Mouse (Mus musculus): ENCODE data around the gene Hmgxb4.

Hmgxb4 gene

DNA sequence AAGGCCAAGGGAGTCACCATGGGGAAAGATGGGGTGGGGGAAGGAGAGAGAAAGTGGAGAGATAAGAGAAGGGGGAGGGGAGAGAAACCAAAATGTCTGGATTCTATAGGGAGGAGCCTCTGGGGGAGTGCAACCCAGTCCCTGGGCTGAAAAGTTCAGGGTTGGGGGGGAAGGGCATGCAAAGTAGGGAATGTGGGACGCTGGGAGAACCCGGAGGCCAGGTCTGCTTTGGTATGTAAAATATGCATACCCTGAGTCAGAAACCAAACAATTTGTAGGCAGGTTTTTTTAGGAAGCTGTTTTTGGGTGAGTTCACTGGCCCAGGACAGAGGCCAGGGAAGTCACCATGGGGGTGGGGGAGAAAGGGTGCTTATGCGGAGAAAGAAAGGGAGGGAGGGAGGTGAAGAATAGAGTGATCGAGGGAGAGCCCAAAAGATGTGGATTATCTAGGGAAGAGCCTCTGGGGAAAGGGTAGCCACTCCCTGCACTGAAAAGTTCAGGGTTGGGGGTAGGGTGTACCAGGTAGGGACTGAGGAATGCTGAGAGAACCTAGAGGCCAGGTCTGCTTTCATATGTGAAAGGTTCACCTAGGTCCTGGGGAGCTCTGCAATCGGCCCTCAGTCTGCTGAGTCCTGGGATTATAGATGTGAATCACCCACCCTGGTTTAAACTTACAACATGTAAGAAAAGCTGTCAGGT, 25.3 kb downstream of the Hmgxb4 start:
- no peak for DNase-seq (ENCODE audit: low spot score in 2 of 2)

DNA sequence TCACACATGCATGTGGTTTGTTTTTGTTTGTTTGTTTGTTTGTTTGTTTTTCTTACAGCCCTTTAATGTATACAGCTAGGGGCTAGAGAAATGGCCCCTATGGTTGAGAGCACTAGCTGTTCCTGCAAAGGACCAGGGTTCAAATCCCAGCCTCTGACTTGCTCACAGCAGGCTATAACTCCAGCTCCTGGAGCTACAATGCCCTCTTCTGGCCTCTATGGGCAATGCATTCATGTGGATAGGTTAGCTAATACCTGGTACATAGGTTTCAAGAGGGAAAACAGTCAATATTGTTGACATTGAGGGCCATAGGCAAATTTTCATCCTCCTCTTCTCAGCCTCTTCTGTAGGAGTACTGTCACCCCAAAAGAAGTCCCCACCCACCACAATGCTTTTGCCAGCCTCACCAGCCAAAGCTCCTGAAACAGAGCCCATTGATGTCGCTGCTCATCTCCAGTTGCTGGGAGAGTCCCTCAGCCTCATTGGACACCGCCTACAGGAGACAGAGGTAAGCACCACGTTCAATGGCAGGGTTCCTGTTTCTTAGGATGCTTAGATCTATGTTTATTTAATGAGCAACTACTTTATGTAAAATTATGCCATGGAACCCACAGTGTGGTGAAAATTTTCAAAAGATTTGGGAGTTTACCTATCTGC, 30.6 kb downstream of the Hmgxb4 start:
- no peak for DNase-seq (ENCODE audit: low spot score in 2 of 2)

DNA sequence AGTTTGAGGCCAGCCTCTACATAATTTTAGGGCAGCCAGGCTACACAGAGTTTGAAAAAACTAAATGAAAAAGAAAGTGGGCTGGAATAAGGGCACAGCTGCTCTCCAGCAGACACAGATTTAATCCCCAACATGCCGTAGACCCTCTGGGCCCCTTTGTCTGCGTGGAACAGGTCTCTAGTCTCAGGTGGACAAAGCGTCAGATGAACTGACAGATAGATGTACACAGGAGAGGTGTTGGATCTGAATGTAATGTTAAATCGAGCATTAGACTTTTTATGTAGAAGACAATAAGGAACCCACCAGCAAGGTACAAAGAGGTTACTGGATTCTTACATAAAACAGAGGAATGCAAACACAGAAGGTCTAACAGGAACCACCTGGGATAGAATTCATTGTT, 32.7 kb downstream of the Hmgxb4 start:
- DNase-seq (ENCODE audit: low spot score in 2 of 2): no peak

DNA sequence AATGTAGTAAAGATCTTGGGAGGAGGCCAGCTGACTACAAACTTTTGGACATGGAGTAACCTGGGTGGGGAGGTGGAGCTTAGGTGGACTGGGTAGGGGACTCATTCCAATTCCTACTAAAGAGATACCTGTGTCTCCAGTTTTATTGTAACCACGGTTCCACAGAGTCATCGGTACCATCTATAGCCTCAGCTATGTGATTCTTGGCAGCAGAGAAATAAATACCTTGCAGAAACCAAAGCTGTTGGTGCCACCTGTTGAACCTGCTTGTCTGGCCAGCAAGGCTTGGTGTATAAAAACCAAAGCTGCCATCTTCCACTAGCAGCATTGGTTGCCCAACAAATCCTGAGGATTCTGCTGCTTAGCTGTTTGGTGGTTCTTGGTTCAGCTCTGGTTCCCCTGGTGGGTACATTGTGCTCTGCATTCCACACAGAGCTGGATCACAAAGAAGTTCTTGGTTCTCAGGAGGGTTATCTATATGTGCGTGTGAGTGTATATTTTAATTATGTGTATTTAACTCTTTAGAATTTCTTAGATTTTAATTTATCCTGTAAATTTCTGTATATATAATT, 37.4 kb downstream of the Hmgxb4 start:
- no peak for DNase-seq (ENCODE audit: low spot score in 2 of 2)

DNA sequence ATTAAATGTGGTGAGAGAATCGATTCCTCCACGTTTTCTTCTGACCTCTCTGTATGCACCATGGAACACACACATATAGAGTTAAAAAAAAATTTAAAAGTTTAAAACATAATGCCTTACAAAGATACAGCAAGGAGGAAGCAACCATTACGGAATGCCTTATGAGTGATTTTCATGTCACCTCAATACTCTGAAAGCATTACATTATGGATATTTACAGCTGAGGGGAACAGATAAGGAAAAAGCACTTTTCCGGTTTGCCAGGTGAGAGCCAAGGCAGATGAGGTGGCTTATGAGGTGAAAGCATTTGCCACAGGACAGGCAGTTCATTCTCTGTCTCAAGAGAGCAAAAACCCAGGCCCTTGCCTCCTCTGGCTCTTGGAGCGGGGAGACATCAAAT, 39.8 kb downstream of the Hmgxb4 start:
- no peak for DNase-seq (ENCODE audit: low spot score in 2 of 2)

DNA sequence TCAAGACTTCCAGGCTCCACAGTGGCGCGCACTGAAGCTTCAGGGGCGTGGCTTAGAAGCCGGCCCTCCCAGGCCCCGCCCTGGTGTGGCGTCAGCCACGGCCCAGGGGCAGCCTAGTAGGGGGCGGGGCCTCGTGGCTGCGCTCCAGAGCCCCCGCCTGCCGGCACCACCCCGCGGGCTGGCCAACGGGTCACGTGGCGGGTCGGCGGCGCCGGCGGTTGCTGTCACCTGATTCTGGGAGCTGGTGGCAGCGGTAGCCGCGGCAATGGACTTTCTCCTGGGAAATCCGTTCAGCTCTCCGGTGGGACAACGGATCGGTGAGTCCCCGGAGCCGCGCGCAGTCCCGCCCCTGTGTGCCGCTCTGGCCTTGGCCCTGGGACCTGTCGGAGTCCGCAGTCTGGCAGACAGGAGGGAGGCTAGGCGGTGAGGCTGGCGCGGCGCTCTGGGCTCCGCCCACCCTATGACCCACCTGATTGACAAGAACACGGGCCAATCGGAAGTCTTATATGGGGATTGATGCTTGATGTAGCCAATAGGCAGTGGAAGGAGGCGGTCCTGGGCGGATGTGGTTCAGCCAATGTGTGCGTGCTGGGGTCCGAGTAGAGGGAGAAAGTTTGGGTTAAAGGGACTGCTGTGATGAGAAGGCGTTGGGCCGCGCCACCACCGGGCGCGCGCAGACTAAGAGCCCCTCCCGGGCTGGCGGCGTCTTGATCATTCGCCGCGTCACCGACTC, 40.5 kb downstream of the Hmgxb4 start, which contains the start of gene Tom1:
Gene Tom1, plus strand, starts transcription at position 195 of the 733 bp plus-strand sequence.
- DNase-seq (ENCODE audit: low spot score in 2 of 2): peak; percentile 99 to 100

DNA sequence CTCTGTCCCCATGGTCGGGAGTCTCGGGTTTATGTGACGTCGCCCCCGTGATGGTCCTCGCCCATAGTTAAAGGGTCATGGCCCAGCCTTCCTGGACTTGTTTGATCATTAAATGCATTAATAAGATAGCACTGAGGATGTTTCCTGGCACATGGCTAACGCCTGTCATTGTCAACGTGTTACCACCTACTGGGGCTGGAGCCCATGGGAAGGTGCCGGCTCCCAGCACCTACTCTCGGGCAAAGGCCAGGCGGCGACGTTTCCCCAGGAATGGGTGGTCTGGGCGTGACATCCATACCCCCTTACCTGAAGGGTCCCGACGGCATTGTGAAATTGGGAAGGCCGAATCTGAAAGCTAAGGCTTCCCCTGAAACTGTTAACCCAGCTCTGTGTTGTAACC, 41.1 kb downstream of the Hmgxb4 start:
- no peak for DNase-seq (ENCODE audit: low spot score in 2 of 2)

DNA sequence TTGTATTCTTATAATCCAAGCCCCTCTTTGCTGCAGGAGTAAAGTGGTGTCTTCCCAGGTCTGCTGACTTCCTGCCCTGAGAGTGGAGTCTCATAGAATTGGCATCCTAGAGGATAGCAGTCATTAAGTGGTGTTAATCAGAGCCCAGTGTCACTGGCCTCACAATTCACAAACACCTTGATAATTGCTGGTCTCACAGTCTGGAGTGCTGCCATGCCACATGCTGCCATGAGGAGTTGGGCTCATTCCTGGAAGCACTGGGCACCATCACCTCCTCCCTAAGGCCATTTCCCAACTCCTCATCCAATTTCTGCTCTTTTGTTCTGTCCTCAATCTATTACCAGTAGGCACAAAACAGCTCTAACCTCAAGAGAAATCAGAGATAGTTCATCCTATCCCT, 42.5 kb downstream of the Hmgxb4 start:
- peak; percentile 38 to 56 for DNase-seq (ENCODE audit: low spot score in 2 of 2)

DNA sequence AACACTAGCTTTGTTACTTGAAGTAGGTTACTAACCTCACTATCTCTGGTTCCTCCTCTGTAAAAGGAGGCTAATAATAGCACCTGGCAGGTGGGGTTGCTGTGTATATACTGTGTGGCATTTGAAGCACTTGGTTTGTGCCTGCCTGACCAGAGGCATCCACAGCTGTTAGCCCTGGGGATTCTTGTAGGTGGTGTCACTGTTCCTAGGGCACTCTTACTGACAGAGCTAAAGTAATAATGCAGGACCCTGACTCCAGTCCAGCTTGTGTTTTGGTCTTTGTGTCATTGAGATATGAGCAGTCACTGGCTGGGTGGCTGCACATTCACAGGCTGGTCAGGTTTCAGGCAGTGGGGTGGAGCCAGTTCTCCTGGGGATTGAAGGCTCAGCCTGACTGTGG, 45.3 kb downstream of the Hmgxb4 start:
- peak; percentile 63 to 69 for DNase-seq (ENCODE audit: low spot score in 2 of 2)

DNA sequence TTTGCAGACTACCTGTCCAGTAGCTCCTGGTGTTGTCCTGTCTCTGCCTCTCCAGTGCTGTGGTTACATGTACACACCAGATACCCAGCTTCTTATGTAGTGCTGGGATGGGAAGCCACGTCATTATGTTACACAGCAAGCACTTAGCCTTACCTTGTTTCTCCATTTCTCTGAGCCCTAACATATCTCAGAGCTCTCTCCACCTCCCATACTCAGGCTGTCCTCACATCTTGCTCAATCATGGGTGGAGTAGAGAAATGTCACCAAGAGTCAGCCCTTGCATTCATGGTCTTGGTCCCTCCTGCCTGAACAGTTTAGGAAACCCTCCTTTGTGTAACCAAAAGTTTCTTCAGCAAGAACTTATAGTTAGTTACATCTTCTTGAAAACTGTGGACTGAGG, 46.6 kb downstream of the Hmgxb4 start:
- DNase-seq (ENCODE audit: low spot score in 2 of 2): no peak

DNA sequence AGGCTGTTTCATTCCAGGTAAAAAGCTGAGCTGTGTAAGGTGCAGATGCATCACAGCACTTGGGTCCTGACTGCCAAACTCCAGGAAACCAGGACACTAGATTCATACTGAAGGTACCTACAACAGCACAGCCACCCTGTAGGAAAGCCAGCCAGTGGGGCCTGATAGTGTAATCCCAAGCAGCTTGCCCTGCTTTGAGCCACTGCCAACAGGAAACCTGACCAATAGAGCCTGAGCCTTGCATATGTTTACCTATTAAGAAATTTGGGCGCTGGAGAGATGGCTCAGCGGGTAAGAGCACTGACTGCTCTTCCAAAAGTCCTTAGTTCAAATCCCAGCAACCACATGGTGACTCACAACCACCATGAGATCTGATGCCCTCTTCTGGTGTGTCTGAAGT, 49.0 kb downstream of the Hmgxb4 start:
- no peak for DNase-seq (ENCODE audit: low spot score in 2 of 2)

DNA sequence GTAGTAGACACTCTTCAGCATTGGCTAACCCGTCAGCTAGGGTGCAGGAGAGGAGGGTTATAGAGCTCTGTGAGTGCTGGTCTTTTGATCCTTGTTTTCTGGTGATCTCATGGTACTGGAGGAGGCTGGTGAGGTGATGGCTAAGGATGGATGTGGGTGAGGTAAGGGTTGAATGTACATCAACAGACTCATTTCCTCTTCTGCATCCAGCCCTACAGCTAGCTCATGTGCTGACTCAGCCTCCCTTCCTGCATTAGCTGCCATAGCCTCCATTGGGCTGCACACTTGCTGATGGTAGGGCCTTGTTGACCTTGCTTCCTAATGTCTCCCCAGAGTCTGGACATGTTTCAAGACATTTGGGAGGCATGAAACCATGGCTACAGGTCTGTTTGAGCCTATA, 49.8 kb downstream of the Hmgxb4 start:
- DNase-seq (ENCODE audit: low spot score in 2 of 2): no peak

DNA sequence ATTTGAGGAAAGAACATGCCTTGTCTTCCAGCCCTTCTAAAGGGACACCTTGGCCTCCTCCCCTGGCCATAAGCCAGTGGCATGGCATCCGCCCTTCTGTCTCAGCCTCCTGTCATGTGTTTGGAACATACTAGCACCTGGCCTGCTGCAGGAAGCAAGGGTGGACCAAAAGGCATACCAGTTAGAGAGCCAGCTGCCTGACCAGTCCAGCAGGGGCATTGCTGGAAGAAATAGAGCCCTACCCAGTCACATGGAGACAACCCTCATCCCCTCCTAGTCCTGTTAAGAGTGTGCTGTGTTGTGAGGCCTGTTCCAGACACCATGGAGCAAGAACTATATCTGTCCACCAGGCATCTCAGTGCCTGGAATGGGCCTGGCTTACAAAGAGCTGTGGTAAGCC, 53.1 kb downstream of the Hmgxb4 start:
- DNase-seq (ENCODE audit: low spot score in 2 of 2): peak in 1 of 2 experiments; percentile 23

DNA sequence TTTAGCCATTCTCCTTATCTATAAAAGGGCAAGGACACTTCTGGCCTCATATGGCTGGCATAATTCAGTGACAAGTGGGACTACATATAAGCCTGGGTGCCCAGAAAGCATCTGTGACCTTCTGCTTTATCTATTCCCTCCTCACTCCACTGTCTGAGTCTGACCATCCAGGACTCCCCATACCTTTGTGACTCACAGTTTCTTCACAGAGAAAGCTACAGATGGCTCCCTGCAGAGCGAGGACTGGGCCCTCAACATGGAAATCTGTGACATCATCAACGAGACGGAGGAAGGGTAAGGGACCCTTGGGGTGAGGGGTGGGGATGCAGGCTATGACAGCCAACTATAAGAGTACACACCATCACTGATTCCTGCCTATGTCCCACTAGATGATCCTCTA, 54.6 kb downstream of the Hmgxb4 start:
- DNase-seq (ENCODE audit: low spot score in 2 of 2): no peak

DNA sequence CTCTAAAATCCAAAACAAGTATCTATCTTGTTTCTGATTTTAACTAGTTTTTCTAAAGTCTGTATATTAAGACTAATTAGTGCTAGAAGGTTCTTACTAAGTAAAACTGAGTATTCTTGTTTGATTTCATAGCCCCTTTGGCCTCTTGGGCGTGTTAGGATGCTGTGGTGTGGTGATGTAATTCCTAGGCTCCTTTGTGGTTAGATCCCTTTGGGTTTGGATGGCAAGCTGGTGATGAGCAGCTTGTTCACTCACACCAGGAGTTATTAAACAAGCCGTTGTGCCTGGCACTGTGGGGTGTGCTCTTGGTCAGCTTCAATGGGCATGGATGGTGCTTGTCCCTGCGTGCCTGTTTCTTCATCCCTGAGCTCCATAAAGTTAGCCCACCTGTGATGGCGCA, 60.2 kb downstream of the Hmgxb4 start:
- DNase-seq (ENCODE audit: low spot score in 2 of 2): no peak

DNA sequence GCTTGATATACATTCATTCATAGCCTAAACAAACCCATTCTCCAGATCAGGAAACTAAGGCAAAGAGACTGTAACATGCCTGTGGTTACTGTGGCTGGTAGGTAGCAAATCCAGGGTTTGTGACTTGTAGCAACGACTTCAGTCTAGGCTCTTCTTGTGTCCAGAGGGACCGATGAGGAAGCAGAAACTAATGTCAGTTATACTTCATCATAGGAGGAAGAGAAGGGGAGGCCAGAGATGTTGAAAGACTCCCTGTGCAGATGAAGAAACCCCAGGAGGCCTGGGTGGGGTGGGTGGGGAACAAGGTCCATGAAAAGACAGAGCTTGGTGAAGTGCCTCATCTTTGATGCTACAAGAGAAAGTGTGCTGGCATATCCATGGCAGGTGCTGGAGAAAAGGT, 62.5 kb downstream of the Hmgxb4 start:
- no peak for DNase-seq (ENCODE audit: low spot score in 2 of 2)

DNA sequence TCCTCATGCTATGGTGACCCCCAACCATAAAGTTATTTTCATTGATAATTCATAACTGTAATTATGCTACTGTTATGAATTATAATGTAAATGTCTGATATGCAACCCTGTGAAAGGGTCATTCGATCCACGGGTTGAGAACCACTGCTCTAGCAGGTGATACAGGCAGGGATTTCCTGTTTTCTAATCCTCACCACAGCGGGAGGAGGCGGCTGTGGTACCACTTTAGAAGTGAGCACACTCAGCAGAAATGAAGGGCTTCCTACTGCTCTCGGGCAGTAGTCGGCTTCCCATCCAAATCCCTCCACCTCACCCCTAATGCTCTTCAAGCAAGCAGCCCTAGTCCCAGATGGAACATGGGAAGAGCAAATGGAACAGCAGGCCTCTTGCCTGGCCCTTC, 66.9 kb downstream of the Hmgxb4 start:
- DNase-seq (ENCODE audit: low spot score in 2 of 2): no peak

DNA sequence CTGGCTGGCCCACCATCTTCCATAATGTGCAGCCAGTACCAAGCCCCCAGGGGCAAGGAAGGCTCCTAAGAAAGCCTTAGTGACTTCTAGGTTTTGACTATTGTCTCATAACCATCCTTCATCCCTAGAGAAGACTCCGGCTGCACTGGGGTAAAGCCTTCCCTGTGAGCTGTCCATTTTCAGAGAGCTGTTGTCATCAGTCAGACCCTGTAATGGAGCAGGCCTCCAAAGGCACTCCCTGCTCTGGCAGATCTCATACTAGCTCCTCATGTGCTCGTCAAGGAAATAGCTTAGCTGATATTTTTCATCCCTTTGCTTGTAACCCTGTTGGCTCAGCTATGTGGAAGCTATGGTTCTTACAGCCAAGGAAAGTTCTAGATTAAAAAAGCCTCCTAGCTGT, 67.7 kb downstream of the Hmgxb4 start:
- peak in 1 of 2 experiments; percentile 51 for DNase-seq (ENCODE audit: low spot score in 2 of 2)

DNA sequence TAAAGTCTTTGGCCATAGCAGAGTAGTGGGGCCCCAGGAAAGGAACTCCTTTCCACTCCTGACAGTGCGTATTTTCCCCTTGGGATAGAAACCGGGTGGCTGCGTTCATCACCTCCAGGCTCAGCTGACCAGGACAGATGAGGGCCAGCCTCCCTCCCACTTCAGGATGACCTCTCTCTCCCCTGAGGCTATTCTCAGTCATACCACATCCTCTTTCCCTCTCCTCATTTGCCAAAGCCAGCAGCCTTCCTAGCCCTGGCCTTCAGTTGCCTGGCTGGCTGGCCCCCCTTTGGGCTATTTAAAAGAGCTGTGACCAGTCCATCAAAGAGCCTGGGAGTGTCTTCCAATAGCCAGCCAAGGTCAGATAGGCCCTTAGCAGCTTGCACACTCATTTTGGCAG, 70.1 kb downstream of the Hmgxb4 start:
- DNase-seq (ENCODE audit: low spot score in 2 of 2): peak; percentile 72 to 79

DNA sequence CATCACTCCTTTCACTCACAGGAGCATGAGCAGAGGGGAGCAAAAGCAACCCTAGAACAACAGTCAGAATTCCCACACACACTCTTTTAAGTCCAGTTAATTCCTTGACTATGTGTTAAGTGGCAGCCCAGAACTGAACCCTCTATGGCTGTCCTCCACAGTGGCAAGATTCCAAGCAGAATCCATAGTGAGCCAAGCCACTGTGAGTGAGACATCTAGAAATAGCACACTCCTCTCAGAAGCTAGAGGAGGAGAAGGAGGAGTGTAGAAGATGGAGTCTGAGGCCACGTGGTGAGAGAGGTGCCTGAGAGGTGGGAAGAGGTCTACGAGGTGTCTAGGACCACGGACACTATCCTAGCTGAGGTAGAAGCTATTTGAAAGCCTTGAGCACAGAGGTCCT, 71.6 kb downstream of the Hmgxb4 start:
- no peak for DNase-seq (ENCODE audit: low spot score in 2 of 2)

DNA sequence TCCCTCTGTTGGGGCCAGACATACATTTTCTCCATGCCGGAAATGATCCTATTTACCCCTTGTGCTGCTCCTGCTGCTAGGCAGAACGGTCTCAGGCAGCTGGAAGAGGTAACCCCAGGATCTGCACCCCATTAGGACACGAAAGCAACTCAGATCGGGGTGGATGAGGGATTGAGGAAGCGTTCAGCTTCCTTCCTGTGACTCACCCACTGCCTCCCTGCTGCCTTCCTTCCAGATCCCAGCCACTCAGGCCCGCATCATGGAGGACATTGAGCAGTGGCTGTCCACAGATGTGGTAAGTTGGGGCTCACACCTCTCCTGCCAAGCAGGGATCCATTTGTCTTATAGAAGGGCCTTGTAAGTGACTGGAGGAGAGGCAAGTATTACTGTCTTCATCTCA, 74.1 kb downstream of the Hmgxb4 start:
- DNase-seq (ENCODE audit: low spot score in 2 of 2): no peak

DNA sequence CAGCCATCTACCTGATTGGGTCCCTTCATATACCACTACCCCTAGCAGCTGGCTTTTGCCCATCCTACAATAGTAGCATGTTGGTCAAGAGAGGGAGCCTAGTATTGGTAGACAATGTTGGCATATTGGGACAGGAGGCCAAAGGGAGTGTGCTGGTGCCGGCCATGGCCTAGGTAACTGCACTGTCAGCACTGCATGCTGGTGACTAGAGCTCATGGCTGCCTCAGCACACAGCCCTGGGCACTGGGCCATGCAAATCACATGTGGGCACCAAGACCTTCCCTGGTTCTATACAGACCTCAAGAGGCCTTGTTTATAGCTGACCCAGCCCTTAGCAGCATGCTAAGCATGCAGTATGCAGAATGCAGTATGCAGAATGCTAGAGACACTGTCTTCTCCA, 77.1 kb downstream of the Hmgxb4 start:
- DNase-seq (ENCODE audit: low spot score in 2 of 2): no peak

All from heart, adult 9 months (tissue).